Mouse (Mus musculus) heart, postnatal 0 days (tissue): ENCODE measurements at regions not wholly inside any gene's neighbourhood (a gene's known extent, or its start where the extent isn't known, plus 50 kb on each side); places are given as distances from the start of the nearest gene placed in this dataset.
"Not testable (repeated sequence)": the region's sequence is repeated elsewhere in the genome, so short reads cannot be mapped to it uniquely, and the experiment has no call there.

Source experiments
- ATAC-seq: fragments of 200-750 bp; cut with Nextera tagmentation; 2 replicates; pipeline ENCODE4 v1.8.0; 2017; ENCODE audit warnings: low read depth, moderate number of reproducible peaks, moderate library complexity; ENCODE audit not compliant: insufficient read depth
- DNase-seq: peaks from one replicate; pipeline ENCODE4 v3.0.0-alpha.2; 2016; ENCODE audit warnings: low spot score
- H3K27ac ChIP-seq: fragments of 300-500 bp; sonication (generic); 2 replicates; pipeline ENCODE4 v1.5.1; 2014; ENCODE audit warnings: low read depth, mild to moderate bottlenecking
- H3K27me3 ChIP-seq: fragments of 300-500 bp; sonication (generic); 2 replicates; pipeline ENCODE4 v1.6.1; 2014; ENCODE audit warnings: low read length, mixed read lengths; ENCODE audit not compliant: control insufficient read depth, insufficient read depth
- H3K36me3 ChIP-seq: fragments of 300-500 bp; sonication (generic); replicated peaks from 2 replicates; pipeline ENCODE4 v1.6.1; 2014; ENCODE audit warnings: low read length, mixed read lengths; ENCODE audit not compliant: control insufficient read depth, insufficient read depth
- H3K4me1 ChIP-seq: fragments of 300-500 bp; sonication (generic); 2 replicates; pipeline ENCODE4 v1.6.1; 2014; ENCODE audit warnings: antibody characterized with exemption; ENCODE audit not compliant: control insufficient read depth, insufficient read depth
- H3K4me2 ChIP-seq: fragments of 300-500 bp; sonication (generic); 2 replicates; pipeline ENCODE4 v1.6.1; 2014; ENCODE audit warnings: low read depth, mild to moderate bottlenecking, low read length, moderate library complexity
- H3K4me3 ChIP-seq: fragments of 300-500 bp; sonication (generic); 2 replicates; pipeline ENCODE4 v1.5.1; 2014; ENCODE audit warnings: low read depth, low read length
- H3K9ac ChIP-seq: fragments of 300-500 bp; sonication (generic); replicated peaks from 2 replicates; pipeline ENCODE4 v1.6.1; 2014; ENCODE audit warnings: low read depth, low read length, mixed read lengths
- H3K9me3 ChIP-seq: fragments of 300-500 bp; sonication (generic); replicated peaks from 2 replicates; pipeline ENCODE4 v1.6.1; 2016; ENCODE audit warnings: low read length; ENCODE audit not compliant: control insufficient read depth
- CTCF ChIP-seq: IDR thresholded peaks from 2 replicates; pipeline ENCODE4 v1.5.1; 2016; ENCODE audit warnings: antibody characterized with exemption, control low read depth, low read depth
- EP300 ChIP-seq: IDR thresholded peaks from 2 replicates; pipeline ENCODE4 v1.6.1; 2016; ENCODE audit warnings: antibody characterized with exemption, low read depth
- WGBS: fragments of 180-500 bp; shearing (Covaris S2); extraction: QIAGEN DNeasy Blood & Tissue Kit; methylation state at CpG from one replicate; pipeline ENCODE4 v1.1.7; 2014; 5-methylcytosine and 5-hydroxymethylcytosine counted together

DNA sequence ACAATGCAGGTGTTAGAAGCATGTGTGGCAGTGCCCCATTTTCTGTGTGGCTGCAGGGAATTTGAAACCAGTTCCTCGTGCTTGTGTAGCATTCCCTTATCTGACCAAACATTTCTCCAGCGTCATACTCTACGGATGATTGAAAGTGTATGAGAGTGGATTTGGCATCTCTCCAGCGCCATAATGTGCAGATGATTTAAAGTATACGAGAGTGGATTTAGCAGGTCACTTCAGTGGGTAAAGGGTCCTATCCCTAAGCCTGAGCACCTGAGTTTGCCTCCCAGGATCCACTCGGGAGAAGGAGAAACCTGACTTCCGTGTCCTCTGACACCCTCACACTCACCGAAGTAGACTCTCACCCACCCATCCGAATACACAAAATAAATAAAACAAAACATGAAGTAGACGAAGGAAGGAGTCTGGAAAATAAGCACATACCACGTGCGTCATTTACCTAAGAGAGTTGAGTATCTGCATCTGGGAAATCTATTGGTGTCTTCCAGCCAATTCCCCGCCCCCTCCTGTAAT, 54.2 kb upstream of the Atxn1 start:
- Histone ChIP-seq H3K9ac (no peak overlapping the region), H3K27ac (no peak overlapping the region), H3K4me2 (no peak overlapping the region), H3K4me3 (no peak overlapping the region), H3K4me1 (0 out of 2 replicates have a peak, but pooled peaks cover 9% of the 10 kb centered on the region), H3K36me3 (no peaks in the 10 kb centered on the region), H3K9me3 (no peaks in the 10 kb centered on the region), H3K27me3 (no peaks in the 10 kb centered on the region)
- WGBS: 59% methylated on average over 13 of the region's 13 CpGs
- no peak for TF ChIP-seq CTCF
- no peak for TF ChIP-seq EP300
- ATAC-seq: no peak
- DNase-seq: no peak

DNA sequence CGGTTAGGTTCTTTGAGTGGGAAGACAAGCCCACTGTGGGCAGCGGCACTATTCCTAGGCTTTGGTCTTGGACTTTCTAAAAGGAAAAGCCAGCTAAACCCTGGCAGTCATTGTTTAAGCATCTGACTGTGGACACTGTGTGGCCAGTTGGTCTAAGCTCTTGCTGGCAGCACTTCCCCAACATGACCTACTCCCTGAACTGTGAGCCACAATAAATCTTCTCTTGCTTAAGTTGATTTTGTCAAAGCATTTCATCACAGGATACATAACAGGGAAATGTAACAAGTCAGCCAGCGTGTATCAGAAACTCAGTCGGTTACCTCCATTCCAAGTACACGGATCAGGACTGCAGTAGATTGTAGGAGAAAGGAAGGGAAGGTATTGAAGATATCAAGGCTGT, 52.9 kb upstream of the Atxn1 start:
- Histone ChIP-seq H3K4me3 (no peak overlapping the region), H3K9me3 (no peaks in the 10 kb centered on the region), H3K27ac (no peak overlapping the region), H3K27me3 (no peaks in the 10 kb centered on the region), H3K36me3 (no peaks in the 10 kb centered on the region), H3K4me1 (0 out of 2 replicates have a peak, but pooled peaks cover 5% of the 10 kb centered on the region), H3K9ac (no peak overlapping the region), H3K4me2 (no peak overlapping the region)
- no peak for TF ChIP-seq EP300
- no peak for TF ChIP-seq CTCF
- WGBS: 88% methylated on average over 5 of the region's 5 CpGs
- ATAC-seq: no peak
- no peak for DNase-seq

DNA sequence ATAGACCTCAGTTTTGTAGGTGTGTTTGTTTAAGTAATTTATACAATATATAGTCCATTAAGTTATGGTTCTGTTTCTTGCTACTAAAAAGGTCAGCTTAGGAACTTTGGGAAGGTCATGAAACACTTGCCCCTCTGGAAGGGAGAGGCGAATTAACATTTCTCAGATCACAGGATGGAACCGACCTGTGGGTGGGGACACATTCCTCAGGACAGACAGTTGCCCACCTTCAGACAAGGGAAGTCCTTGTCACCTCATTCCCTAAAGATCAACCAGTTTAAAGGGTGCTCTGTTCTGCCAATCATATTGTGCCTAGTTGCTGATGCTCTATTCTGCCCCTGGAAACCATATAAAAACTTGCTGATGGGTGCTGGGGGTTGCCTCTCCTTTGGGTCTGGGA, 52.2 kb upstream of the Atxn1 start:
- WGBS: 59% methylated on average over 2 of the region's 2 CpGs
- not testable (repeated sequence) for H3K9ac ChIP-seq, DNase-seq, H3K4me2 ChIP-seq, H3K4me1 ChIP-seq, H3K9me3 ChIP-seq, H3K27ac ChIP-seq, ATAC-seq, H3K27me3 ChIP-seq, H3K4me3 ChIP-seq, H3K36me3 ChIP-seq

DNA sequence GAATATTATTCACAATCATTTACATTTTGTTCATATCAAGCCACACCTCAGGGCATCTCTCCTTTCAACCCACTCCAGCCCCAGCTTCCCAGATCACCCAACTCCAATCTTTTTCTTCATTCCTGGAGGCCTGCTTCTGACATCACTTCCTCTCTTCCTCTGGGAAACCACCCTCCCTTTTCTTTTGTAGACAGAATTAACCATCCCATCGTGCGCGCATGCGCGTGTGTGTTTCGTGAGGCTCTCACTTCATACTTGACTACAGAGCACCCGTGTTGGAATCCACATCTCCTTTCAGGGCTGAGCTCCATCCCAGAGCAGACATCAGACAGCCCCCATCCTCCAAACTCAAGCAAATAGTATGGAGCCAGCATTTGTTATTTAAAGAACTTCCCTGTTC, 50.4 kb upstream of the Atxn1 start:
- no peak for TF ChIP-seq EP300
- no peak for TF ChIP-seq CTCF
- Histone ChIP-seq H3K4me3 (no peak overlapping the region), H3K9me3 (no peaks in the 10 kb centered on the region), H3K4me2 (no peak overlapping the region), H3K27ac (no peak overlapping the region), H3K36me3 (no peaks in the 10 kb centered on the region), H3K9ac (no peak overlapping the region), H3K27me3 (no peaks in the 10 kb centered on the region), H3K4me1 (no peaks in the 10 kb centered on the region)
- WGBS: 80% methylated on average over 7 of the region's 7 CpGs
- DNase-seq: no peak
- no peak for ATAC-seq

DNA sequence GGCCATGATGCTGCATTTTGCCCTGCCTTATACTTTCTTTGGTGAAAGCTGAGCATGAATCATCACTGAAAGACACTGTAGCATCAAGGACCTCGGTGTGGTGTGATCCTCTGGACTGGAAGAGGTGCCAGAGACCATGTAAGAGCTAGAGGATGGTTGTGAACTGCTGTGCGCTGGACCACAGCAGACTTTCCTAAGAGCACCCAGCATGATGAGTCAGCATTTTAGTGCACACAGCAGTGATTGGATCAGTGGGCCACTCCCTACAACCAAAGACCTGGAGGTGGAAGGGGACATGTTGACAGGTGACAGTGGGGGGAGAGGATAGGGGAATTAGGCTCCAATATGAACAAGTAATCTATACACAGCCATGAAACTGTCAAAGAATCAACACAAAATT, 49.8 kb upstream of the Atxn1 start:
- TF ChIP-seq EP300: no peak
- no peak for TF ChIP-seq CTCF
- Histone ChIP-seq H3K4me1 (no peaks in the 10 kb centered on the region), H3K9ac (no peak overlapping the region), H3K36me3 (no peaks in the 10 kb centered on the region), H3K27ac (no peak overlapping the region), H3K4me3 (no peak overlapping the region), H3K4me2 (no peak overlapping the region), H3K9me3 (no peaks in the 10 kb centered on the region), H3K27me3 (no peaks in the 10 kb centered on the region; the same call in 1 of the 2 replicates)
- ATAC-seq: no peak
- no peak for DNase-seq
- 82% methylated on average over 2 of the region's 2 CpGs for WGBS
